Mouse (Mus musculus) regulatory T cell (primary cell): Measurements from ENCODE around the gene Pnrc1.

Experiments
- in situ Hi-C: fragments of 300-600 bp; cut with MboI, MseI; formaldehyde crosslinking; loops from one replicate; pipeline ENCODE4 v1.15.1; 2025; ENCODE audit warnings: high pct_unique_total_duplicates

Gene Pnrc1

GRCm38 (mm10) chr4:33224003-33224675 is 65.8 kb downstream of the Pnrc1 start:
- in situ Hi-C loops: no loop called here

- in situ Hi-C loops: no loop called here
Measured at GRCm38 (mm10) chr4:33221847-33222246, 68.1 kb downstream of the Pnrc1 start.

- in situ Hi-C loops: no loop called here
Measured at GRCm38 (mm10) chr4:33208881-33209841, 80.8 kb downstream of the Pnrc1 start, which contains the start of gene Srsf12. Srsf12 (plus strand) TSS chr4:33208991.

GRCm38 (mm10) chr4:33207551-33207950 is 82.4 kb downstream of the Pnrc1 start:
- in situ Hi-C loops: no loop called here

GRCm38 (mm10) chr4:33204682-33205081 is 85.3 kb downstream of the Pnrc1 start:
- in situ Hi-C loops: loop anchor here (5.0 kb wide), 2 partner anchors 77 to 93 kb away; no protein-coding TSS in a partner anchor

GRCm38 (mm10) chr4:33198117-33198516 is 91.8 kb downstream of the Pnrc1 start:
- in situ Hi-C loops: no loop called here
